Mouse (Mus musculus) adrenal gland, postnatal 14 days (tissue): ENCODE results near the gene Cldn20. TPM values are rescaled to one million over a fixed set of nuclear protein-coding genes. Genes with fewer than 3 reads are reported as not detected.
A peak's percentile ranks its signal among the peaks of the same experiment; 100 is the strongest.

Experiments
- DNase-seq: peaks from one replicate; pipeline ENCODE4 v3.0.0; 2021; ENCODE audit warnings: mixed read lengths
- total RNA-seq: library from RNA; stranded (reverse); gene quantifications from 2 replicates; pipeline ENCODE4 v1.2.3, GENCODE M21; 2021

The Cldn20 gene
- total RNA-seq, 1 experiment from 2014 or later: not detected

DNA sequence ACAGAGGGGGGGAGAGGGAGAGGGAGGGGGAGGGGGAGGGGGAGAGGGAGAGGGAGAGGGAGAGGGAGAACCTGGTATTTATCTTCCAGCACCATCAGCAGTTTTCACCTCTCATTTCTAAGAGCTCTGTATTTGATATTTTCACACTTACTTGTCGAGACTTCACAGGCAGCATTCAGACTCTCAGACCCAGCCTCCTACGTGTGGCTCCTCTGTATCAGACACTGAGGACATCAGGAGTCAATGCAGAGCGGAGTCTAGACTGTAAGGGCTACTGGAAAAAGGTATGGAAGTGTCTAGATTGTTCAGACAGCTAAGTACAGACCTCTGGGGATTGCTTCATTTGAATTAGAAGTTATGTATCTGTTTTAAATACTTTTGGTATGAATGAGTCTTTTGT, 2.8 kb upstream of the Cldn20 start:
- DNase-seq: no peak

DNA sequence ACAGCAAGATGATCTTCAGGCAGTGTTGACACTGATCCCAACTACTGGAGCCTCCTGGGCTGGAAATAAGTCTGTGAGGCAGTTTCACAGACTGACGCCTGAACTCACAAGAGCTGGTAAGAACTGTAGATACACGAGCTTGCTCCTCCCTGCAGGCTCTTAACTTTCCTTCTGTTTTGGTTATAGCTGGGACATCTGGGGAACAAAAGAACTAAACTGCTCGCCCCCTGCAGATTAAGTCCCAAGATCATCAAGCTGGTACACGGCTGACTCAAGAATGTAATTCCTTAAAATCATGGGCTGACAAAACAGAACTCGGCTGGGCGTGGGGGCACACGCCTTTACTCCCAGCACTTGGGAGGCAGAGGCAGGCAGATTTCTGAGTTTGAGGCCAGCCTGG, 1.8 kb upstream of the Cldn20 start:
- DNase-seq: no peak

DNA sequence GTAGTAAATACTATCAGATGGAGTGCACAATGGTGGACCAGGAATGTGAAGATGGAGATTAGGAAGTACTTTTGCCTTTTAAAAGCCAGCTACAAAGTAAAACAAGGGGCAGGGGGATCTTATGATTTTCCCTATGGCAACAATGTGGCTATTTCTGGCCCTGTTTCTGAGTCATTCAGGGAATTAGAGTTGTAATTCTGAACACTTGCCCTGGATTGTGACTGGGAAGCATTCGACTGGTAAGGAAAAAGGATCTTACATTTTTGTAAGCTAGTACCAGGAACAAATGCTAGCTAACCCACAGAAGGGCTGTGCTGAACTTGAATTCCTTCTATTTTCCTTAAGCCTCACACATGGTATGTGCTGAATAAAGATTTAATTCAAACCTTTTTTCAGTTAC, 713 bp upstream of the Cldn20 start:
- DNase-seq: no peak

DNA sequence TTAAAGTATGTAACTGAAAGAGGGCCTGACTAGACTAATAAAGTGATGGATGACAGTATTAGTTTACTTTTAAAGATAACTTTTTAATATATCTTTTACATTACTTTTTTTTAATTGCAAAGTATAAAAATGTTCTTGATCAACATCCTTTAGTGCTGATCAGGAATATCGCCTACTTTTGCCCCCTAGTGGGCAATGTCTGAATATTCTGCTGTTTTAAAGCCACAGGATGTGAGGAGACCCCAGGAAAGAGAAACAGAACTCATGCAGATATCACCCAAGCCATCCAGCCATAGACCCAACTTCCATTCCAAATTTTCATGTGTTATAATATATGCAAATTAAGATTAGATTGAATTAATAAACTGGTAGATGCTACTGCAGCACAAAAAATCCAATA, 1.1 kb downstream of the Cldn20 start:
- no peak for DNase-seq

DNA sequence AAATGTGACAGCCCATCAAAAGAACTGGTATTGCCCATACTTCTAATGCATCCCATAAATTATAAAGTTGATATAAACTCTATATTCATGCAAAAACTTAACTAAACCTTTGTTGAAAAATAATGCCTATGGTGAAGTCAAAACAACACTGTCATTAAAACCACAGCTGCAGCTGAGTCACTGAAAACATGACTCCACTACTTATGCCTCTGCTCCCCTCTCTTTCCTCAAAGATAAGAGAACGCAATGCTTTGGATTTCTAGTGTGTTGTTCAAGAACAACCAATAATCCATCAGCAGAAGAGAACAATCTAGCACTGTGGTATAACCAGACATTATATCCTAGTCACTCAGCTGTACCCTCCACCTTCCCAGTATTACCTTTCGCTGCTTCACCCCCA, 8.0 kb downstream of the Cldn20 start:
- no peak for DNase-seq

DNA sequence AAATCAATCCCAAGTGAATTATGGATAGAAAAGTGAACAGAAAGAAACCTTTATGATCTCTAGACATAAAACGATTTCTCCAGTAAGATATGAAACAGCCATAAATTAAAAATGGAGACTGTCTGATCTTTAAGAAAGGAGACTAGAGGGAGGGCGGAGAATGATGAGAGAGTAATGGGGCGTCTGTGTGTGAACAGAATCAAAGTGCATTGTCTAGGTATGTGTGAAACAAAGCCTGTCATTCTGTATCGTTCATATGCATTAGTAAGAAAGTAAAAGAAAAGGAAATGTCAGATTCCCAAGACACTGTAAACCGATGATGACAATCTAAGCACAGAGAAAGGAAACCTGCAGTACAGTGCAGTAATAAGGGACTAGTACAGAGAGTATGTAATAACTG, 8.7 kb downstream of the Cldn20 start:
- DNase-seq: no peak

DNA sequence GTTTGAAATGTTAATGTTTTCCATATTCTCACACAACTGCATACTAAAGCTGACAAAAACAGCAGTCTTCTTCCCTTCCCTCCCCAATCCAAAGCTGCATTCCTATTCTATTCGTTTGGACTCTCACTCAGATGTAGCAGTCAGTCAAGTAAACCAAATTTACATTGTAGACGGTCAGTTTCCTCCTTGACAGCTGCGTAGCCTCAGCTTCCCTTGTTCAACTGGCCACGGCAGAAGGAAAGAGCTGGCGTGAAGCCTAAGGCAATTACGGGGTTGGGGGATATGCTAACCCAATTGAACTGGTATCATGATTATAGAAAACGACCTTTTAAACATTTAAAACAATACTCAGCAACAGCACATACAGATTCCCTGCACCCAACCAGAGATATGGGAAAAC, 15.4 kb downstream of the Cldn20 start:
- DNase-seq: no peak

DNA sequence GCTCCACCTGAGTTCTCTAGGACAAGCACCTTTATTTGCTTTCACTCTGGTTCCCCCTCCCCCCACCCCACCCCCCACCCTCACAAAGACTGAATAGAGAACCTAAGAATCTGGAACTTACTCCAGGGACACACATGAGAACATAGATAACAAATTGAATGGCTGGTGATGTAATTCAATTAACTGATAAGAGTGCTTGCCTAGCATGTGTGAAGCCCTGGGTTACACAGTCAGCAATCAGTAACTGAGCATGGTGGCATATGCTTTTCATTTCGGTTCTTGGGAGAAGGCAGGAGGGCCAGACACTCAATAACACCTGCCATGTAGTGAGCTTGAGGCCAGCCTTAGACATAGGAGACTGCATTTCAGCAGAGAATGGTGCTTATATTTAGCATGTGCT, 23.9 kb downstream of the Cldn20 start:
- no peak for DNase-seq

DNA sequence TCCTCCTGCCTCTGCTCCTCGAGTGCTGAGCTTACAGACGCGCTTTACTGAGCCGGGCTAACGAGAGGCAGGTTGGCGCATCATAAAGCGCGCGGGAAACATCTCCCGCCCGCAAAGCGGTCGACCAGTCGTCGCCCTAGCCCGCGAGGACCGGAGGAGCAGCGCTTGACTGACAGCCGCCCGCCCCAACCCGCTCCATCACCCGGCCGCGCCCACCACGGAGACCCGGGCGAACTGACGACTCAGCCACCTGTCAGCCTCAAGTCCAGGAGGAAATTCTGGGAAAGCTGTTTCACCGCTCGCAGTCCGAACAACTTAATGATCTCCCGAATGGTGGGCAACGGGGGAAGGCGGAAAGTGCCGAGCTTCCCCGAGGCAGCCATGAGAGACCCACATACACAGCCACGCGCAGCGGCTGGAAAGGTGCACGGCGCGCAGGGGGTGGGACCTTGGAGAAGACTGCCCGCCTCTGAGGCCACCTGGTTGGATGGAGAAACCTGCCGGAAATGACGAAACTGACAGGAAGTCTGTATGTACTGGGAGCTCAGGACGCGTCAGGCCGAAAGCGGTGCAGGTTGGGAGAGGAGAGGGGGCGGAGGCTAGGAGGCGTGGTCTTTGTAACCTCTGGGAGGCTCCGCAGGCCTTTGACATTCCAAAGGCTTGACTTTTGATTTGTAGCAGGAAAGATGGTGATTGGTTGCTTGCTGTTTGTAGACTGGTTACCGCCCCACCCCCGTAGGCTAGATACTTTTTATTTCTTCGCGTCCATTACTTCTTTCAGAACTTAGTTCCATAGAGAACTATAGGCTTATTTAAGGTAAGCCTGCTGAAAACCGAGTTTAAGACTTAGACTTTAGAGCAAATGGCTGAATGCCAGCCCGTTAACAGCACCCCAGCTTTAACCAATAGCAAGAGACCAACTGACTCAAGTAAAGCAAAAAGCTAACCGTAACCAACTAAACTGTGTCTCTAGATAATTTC, 25.3 kb downstream of the Cldn20 start, which contains the start of gene Tfb1m:
Tfb1m (minus strand) TSS at position 451 of the 981 bp plus-strand sequence.
- DNase-seq: peak; percentile 98

DNA sequence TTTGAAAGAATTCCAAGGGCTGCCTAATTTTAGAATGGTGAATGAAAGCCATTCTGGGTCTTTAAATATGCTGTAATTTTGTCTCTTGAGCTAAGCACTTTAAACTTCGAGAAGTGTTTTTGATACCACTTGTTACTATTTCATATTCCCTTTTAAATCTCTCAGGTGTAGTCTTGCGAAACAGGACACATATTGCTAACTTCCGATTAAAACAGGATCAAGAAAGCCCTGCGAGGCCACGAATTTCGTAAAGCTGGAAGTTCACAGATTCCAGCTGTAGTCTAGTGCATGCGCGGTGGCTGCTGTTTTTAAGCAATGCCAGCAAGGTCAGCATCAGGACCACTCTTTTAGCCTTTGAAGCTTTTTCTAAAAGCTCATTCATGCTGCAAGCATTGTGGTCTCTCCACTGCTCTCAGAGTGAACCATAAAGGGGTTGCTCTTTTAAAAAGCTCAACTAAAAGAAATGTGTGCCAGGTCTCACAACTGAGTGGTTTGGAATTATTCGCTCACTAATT, 26.1 kb downstream of the Cldn20 start:
- DNase-seq: peak; percentile 27

DNA sequence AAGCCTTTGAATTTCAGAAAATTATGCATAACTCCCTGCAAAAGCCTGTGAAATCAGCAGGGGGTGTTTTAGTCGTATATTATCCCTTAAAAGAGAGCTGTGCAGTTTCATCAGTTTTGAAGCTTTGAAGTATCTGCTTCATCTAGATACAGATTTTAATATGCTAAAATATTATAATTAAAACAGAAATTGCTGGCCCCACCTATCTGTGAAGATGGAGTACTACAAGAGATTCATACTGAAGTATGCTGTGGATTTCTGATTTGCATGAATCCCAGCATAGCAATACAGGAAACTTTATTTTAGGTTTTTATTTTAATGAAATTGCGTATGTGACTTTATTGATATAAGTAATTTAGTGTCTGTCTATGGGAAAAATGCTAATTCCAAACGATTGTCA, 28.2 kb downstream of the Cldn20 start:
- no peak for DNase-seq

DNA sequence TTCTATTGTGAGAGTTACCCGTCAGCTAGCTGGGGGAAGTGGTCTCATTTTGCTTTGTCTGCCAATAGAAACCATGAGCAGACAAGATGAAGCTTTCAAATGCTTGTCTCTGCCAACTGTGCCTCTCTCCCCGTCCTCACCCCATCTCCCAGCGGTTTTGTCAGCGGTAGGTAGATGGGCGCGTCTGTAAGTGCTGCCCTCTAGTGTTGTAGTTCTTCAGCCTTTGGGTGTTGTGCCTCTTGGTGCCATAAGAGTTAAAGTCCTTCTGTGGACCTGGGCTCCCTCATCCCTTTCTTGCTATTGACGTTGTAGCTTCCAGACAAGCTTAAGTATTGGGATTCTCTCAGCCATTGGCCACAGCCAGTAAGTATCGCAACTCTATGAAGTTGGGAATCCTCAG, 30.1 kb downstream of the Cldn20 start:
- peak; percentile 11 for DNase-seq

DNA sequence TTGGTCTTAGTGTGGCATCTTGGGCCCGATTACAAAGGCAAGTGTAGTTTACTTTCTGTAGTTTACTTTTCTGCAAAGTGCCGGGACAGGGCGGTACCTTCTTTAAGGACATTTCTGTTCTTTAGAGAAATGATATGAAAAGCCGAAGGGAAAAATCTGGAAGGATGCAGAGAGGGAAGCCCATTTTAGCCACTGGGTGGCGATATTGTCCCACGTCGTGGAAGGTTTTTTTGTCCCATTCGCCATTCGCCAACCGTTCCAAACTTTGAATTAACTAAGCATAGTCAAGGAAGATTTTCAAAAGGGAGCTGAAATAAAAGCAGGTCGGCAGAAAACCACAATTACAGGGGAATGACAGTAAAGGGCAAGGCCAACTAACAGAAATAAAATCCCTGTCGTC, 38.5 kb downstream of the Cldn20 start:
- DNase-seq: peak; percentile 86

Other genes with a start within 250 kb of the Cldn20 start
- gene Tiam2, start 206.0 kb upstream of the Cldn20 start, total RNA-seq: 14.6 and 18.6 TPM in 2 replicates
- gene Tfb1m, start 25.2 kb downstream of the Cldn20 start, total RNA-seq: 11.6 and 14.6 TPM in 2 replicates
- gene Nox3, start 163.7 kb downstream of the Cldn20 start, total RNA-seq: not detected in 2 replicates